Mouse (Mus musculus) cortical plate, adult 2 months (tissue): Measurements from ENCODE around the gene Nav1.

Experiments used
- CTCF ChIP-seq: fragments of 200-500 bp; IDR thresholded peaks from 2 replicates; pipeline ENCODE4 v1.5.1; 2011; ENCODE audit warnings: mild to moderate bottlenecking, control low read depth, low read length; ENCODE audit not compliant: insufficient read depth; ENCODE audit errors: extremely low read depth
- POLR2A ChIP-seq: fragments of 200-500 bp; IDR thresholded peaks from 2 replicates; pipeline ENCODE4 v1.6.1; 2011; ENCODE audit warnings: mild to moderate bottlenecking, low read length, control low read depth; ENCODE audit not compliant: insufficient read depth; ENCODE audit errors: extremely low read depth

DNA sequence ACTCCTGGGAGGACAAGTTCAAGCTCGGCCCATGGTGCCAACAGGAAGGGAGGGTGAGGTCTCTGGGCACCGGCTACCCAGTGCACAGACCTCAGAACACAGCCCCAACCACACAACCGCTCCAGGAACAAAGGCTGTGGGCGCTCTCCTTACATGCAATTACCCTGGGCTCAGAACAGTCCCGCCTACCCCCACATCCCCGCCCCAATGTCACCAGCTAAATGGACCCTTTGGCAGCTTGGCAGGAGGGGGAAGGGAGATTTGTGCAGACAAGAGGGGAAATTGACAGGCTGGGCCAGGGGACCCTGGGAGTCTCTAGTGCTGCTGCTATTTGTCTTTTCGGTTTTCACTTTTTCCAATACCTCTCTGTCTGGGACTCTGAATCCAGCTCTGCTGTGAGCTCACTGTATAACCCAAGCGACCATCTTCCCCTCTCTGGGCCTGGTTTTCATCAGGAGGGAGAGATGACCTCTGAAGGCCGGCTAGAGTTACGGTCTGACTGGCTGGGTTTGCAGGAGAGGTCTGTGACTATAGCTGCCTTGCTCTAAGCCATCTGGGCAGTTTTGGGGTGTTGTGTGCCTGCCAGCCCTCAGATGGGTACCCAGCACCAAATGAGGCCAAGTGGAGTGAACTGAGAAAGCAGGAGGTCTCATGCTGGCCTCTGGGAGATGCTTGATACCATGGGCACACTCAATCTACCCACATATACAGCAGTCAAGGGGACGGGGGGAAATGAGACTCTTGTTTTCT, 3.8 kb downstream of the Nav1 start:
- no peak for TF ChIP-seq CTCF
- no peak for TF ChIP-seq POLR2A
